Mouse (Mus musculus) hindbrain, embryonic 11.5 days (tissue): ENCODE results near the gene B3gat3. TPM values are rescaled to one million over a fixed set of nuclear protein-coding genes. Genes with fewer than 3 reads are reported as not detected.
A peak's percentile ranks its signal among the peaks of the same experiment; 100 is the strongest.

Experiments
- ATAC-seq: fragments of 200-750 bp; cut with Nextera tagmentation; 2 replicates; pipeline ENCODE4 v1.8.0; 2017; ENCODE audit warnings: mild to moderate bottlenecking, moderate TSS enrichment, moderate library complexity; ENCODE audit not compliant: low FRiP score
- DNase-seq: peaks from one replicate; pipeline ENCODE4 v3.0.0-alpha.2; 2015; ENCODE audit warnings: low spot score
- H3K27ac ChIP-seq: fragments of 300-500 bp; sonication (generic); 2 replicates; pipeline ENCODE4 v1.5.1; 2014; ENCODE audit warnings: mild to moderate bottlenecking, low read depth, low read length
- H3K27me3 ChIP-seq: fragments of 300-500 bp; sonication (generic); 2 replicates; pipeline ENCODE4 v1.6.1; 2014; ENCODE audit warnings: mild to moderate bottlenecking, low read length, moderate library complexity, mixed read lengths; ENCODE audit not compliant: control insufficient read depth, insufficient read depth
- H3K36me3 ChIP-seq: fragments of 300-500 bp; sonication (generic); 2 replicates; pipeline ENCODE4 v1.6.1; 2014; ENCODE audit warnings: mild to moderate bottlenecking, low read length, moderate library complexity, mixed read lengths; ENCODE audit not compliant: control insufficient read depth, insufficient read depth
- H3K4me1 ChIP-seq: fragments of 300-500 bp; sonication (generic); replicated peaks from 2 replicates; pipeline ENCODE4 v1.6.1; 2014; ENCODE audit warnings: low read length, mixed read lengths; ENCODE audit not compliant: control insufficient read depth, insufficient read depth
- H3K4me2 ChIP-seq: fragments of 300-500 bp; sonication (generic); replicated peaks from 2 replicates; pipeline ENCODE4 v1.6.1; 2014; ENCODE audit warnings: mild to moderate bottlenecking, low read depth, low read length
- H3K4me3 ChIP-seq: fragments of 300-500 bp; sonication (generic); 2 replicates; pipeline ENCODE4 v1.5.1; 2014; ENCODE audit warnings: low read depth, low read length
- H3K9ac ChIP-seq: fragments of 300-500 bp; sonication (generic); 2 replicates; pipeline ENCODE4 v1.6.1; 2014; ENCODE audit warnings: low read depth, low read length
- H3K9me3 ChIP-seq: fragments of 300-500 bp; sonication (generic); 2 replicates; pipeline ENCODE4 v1.6.1; 2016; ENCODE audit warnings: low read length; ENCODE audit not compliant: control insufficient read depth
- WGBS: fragments of 180-500 bp; shearing (Covaris S2); extraction: QIAGEN DNeasy Blood & Tissue Kit; methylation state at CpG from one replicate; pipeline ENCODE4 v1.1.7; 2014; 5-methylcytosine and 5-hydroxymethylcytosine counted together
- polyA plus RNA-seq: library from polyadenylated mRNA; unstranded; fragments of >200 nt; fragmentation: Nextera tagmentation; extraction: Ambion mirVana; gene quantifications from 2 replicates; pipeline ENCODE4 v1.2.1, GENCODE M21; 2014

Gene B3gat3
- polyA plus RNA-seq, 1 experiment from 2014 or later = 43.5 TPM

- 51% methylated on average over 5 of the region's 5 CpGs for WGBS
- Histone ChIP-seq H3K4me1 (peaks cover 13% of the 10 kb centered on the region), H3K36me3 (peaks cover 19% of the 10 kb centered on the region), H3K4me2 (no peak overlapping the region), H3K9ac (no peak overlapping the region), H3K4me3 (peak overlapping the region; percentile 8; the same call in 1 of the 2 replicates), H3K27ac (no peak overlapping the region), H3K9me3 (no peaks in the 10 kb centered on the region), H3K27me3 (no peaks in the 10 kb centered on the region)
- DNase-seq (peak; percentile 85), ATAC-seq (no peak)
Measured at GRCm38 (mm10) chr19:8944750-8945149, 24.6 kb downstream of the B3gat3 start.

GRCm38 (mm10) chr19:8945251-8945650 lies 25.1 kb downstream of the B3gat3 start:
- Histone ChIP-seq H3K27ac (no peak overlapping the region), H3K9me3 (no peaks in the 10 kb centered on the region), H3K4me3 (peak overlapping the region; percentile 8; the same call in 1 of the 2 replicates), H3K36me3 (peaks cover 19% of the 10 kb centered on the region), H3K27me3 (no peaks in the 10 kb centered on the region), H3K4me1 (peaks cover 13% of the 10 kb centered on the region), H3K4me2 (no peak overlapping the region), H3K9ac (no peak overlapping the region)
- ATAC-seq (no peak), DNase-seq (no peak)
- 92% methylated on average over 6 of the region's 6 CpGs for WGBS

GRCm38 (mm10) chr19:8946929-8947328 lies 26.8 kb downstream of the B3gat3 start:
- H3K9ac ChIP-seq = no peak overlapping the region
- ATAC-seq (no peak), DNase-seq (no peak)
- H3K4me1 ChIP-seq = peaks cover 8% of the 10 kb centered on the region; the same call in 1 of the 2 replicates
- no peak overlapping the region for H3K27ac ChIP-seq
- peaks cover 22% of the 10 kb centered on the region for H3K36me3 ChIP-seq
- H3K4me2 ChIP-seq = no peak overlapping the region
- no peak overlapping the region for H3K4me3 ChIP-seq
- H3K9me3 ChIP-seq = no peaks in the 10 kb centered on the region
- H3K27me3 ChIP-seq = no peaks in the 10 kb centered on the region
- 96% methylated on average over 7 of the region's 7 CpGs for WGBS

GRCm38 (mm10) chr19:8950190-8950589 lies 30.0 kb downstream of the B3gat3 start:
- H3K4me3 ChIP-seq = no peak overlapping the region

GRCm38 (mm10) chr19:8952241-8952640 lies 32.1 kb downstream of the B3gat3 start:
- WGBS = 92% methylated on average over 9 of the region's 9 CpGs
- ATAC-seq = no peak
- H3K4me3 ChIP-seq = no peak overlapping the region

More at GRCm38 (mm10) chr19:8950190-8950589, 30.0 kb downstream of the B3gat3 start:
- Histone ChIP-seq H3K9me3 (no peaks in the 10 kb centered on the region), H3K9ac (no peak overlapping the region), H3K27me3 (no peaks in the 10 kb centered on the region), H3K4me2 (no peak overlapping the region), H3K4me1 (peaks cover 6% of the 10 kb centered on the region; the same call in 1 of the 2 replicates), H3K27ac (no peak overlapping the region), H3K36me3 (peaks cover 22% of the 10 kb centered on the region)
- no peak for ATAC-seq
- DNase-seq = no peak
- whole genome bisulfite sequencing = 89% methylated on average over 5 of the region's 5 CpGs

GRCm38 (mm10) chr19:8953135-8954039 lies 33.2 kb downstream of the B3gat3 start, which contains the start of gene Tut1:
Gene Tut1, plus strand, starts transcription at chr19:8953847.
- peak; percentile 96 for ATAC-seq
- 5% methylated on average over 46 of the region's 46 CpGs for WGBS
- peak within 1 kb of the TSS; percentile 55 for H3K4me3 ChIP-seq
- H3K27me3 ChIP-seq = no peaks in the 10 kb centered on the region
- H3K9me3 ChIP-seq = no peaks in the 10 kb centered on the region
- H3K36me3 ChIP-seq = peaks cover 6% of the 10 kb centered on the region; the same call in 1 of the 2 replicates
- H3K27ac ChIP-seq = peak within 1 kb of the TSS; percentile 78
- peak; percentile 95 for DNase-seq
- H3K4me2 ChIP-seq = peak within 1 kb of the TSS; percentile 68
- H3K9ac ChIP-seq = peak within 1 kb of the TSS; percentile 64
- peaks cover 6% of the 10 kb centered on the region; the same call in 1 of the 2 replicates for H3K4me1 ChIP-seq

More at GRCm38 (mm10) chr19:8952241-8952640, 32.1 kb downstream of the B3gat3 start:
- peaks cover 6% of the 10 kb centered on the region; the same call in 1 of the 2 replicates for H3K4me1 ChIP-seq
- no peaks in the 10 kb centered on the region for H3K9me3 ChIP-seq
- no peak overlapping the region for H3K4me2 ChIP-seq
- peak overlapping the region; percentile 78; the same call in 1 of the 2 replicates for H3K27ac ChIP-seq
- H3K27me3 ChIP-seq = no peaks in the 10 kb centered on the region
- H3K36me3 ChIP-seq = peaks cover 16% of the 10 kb centered on the region
- no peak overlapping the region; the same call in 1 of the 2 replicates for H3K9ac ChIP-seq
- DNase-seq = no peak

- H3K4me2 ChIP-seq = peak overlapping the region; percentile 68
- peak overlapping the region; percentile 55 for H3K4me3 ChIP-seq
- ATAC-seq (no peak), DNase-seq (no peak)
- 13% methylated on average over 9 of the region's 9 CpGs for WGBS
- H3K36me3 ChIP-seq = peaks cover 7% of the 10 kb centered on the region; the same call in 1 of the 2 replicates
- H3K27me3 ChIP-seq = no peaks in the 10 kb centered on the region
- peaks cover 6% of the 10 kb centered on the region; the same call in 1 of the 2 replicates for H3K4me1 ChIP-seq
- no peaks in the 10 kb centered on the region for H3K9me3 ChIP-seq
- H3K27ac ChIP-seq = 0 out of 2 replicates have a peak overlapping the region, but pooled peaks have one; percentile 78
- peak overlapping the region; percentile 64 for H3K9ac ChIP-seq
Measured at GRCm38 (mm10) chr19:8954171-8954570, 34.0 kb downstream of the B3gat3 start.

GRCm38 (mm10) chr19:8962256-8962655 lies 42.1 kb downstream of the B3gat3 start:
- no peak overlapping the region for H3K4me2 ChIP-seq
- ATAC-seq (no peak), DNase-seq (no peak)
- no peak overlapping the region for H3K9ac ChIP-seq
- H3K4me3 ChIP-seq = no peak overlapping the region
- H3K27me3 ChIP-seq = no peaks in the 10 kb centered on the region
- peaks cover 13% of the 10 kb centered on the region; the same call in 1 of the 2 replicates for H3K36me3 ChIP-seq
- H3K27ac ChIP-seq = no peak overlapping the region
- 90% methylated on average over 2 of the region's 2 CpGs for WGBS
- H3K9me3 ChIP-seq = no peaks in the 10 kb centered on the region
- H3K4me1 ChIP-seq = peaks cover 3% of the 10 kb centered on the region; the same call in 1 of the 2 replicates
